Mouse (Mus musculus) activated CD4-positive, CD25-positive, alpha-beta regulatory T cell, adult 9 weeks (primary cell): ENCODE results near the gene Mesp2. TPM values are rescaled to one million over a fixed set of nuclear protein-coding genes. Genes with fewer than 3 reads are reported as not detected.

ENCODE experiments used
- polyA plus RNA-seq: library from polyadenylated mRNA; unstranded; fragments of 100-300 nt; shearing (Covaris generic); gene quantifications from one replicate; pipeline ENCODE4 v1.2.1, GENCODE M21; 2017

The Mesp2 gene
- 0.42 TPM for polyA plus RNA-seq

DNA sequence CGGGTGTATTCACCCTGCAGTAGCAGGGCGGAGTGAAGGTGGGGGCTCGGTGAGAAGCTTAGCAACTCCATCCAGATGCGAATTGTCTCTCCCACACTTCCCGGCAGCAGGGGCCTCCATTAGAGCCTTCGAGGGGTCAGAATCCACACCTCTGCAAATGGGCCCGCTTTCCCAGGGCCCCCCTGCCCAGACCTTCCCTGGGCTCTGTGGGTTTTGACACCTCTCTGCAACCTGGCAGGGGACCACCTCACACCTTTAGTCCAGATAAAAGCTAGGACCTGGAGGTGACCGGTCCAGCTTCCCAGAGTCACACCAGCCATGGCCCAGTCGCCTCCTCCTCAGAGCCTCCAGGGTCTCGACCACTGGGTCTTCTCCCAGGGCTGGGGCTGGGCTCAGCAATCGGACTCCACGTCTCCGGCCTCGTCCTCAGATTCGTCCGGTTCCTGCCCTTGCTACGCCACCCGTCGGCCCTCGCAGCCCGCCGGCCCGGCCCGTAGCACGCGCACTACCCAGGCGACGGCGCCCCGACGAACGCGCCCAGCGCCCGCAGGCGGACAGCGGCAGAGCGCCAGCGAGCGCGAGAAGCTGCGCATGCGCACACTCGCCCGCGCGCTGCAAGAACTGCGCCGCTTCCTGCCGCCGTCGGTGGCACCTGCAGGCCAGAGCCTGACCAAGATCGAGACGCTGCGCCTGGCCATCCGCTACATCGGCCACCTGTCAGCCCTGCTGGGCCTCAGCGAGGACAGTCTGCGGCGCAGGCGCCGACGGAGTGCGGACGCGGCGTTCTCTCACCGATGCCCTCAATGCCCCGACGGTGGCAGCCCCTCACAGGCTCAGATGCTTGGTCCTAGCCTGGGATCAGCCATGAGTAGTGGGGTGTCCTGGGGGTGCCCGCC, at the start of gene Mesp2:
Gene Mesp2, plus strand, starts transcription at position 117 of the 896 bp plus-strand sequence.

DNA sequence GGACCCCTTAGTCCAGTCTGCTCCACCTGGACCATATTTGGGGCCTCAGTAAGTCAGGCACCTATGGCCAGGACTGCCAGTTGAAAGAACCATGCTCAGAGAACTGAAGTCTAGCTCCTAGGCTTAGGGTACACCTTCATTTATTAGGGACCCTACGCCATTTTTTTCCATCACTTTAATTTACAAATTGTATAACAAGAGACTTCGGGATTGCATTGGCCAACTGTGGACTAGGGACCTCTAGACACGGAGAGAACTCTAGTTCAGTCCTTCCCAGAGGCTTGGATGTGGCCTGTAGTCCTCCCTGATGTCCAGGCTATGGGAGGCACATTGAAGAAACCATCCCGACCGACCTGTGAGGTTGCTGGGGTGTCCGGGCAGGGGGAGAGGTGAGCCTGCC, 16.8 kb upstream of the Mesp2 start, which contains the start of gene Mesp1:
Gene Mesp1, minus strand, starts transcription at position 101 of the 400 bp plus-strand sequence.

DNA sequence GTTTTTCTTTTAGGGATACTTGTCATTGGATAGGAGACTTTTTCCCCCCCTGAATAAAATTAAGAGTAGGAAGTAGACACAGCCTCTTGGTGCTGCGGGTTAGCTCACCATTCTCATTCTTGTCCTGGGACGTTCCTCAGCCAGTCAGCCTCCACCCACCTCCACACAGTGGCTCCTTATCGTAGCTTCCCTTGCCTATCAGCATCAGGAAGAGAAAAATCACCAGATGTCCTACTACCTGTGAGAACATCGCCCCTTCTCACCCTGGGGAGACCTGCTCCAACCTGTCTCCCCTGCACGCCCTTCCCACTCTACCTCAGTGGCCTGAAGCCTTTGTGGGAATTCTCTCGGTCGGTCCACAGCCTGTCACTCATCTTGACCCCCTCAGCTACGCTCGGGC, 50.3 kb downstream of the Mesp2 start, which contains the start of gene Anpep:
Gene Anpep, minus strand, starts transcription at position 249 of the 400 bp plus-strand sequence.

Other genes starting within 250 kb of the Mesp2 start
- gene Rhcg, start 193.1 kb upstream of the Mesp2 start, polyA plus RNA-seq = not detected
- 2.9 TPM for gene Ticrr, start 150.5 kb upstream of the Mesp2 start, polyA plus RNA-seq
- gene Kif7, start 95.0 kb upstream of the Mesp2 start, polyA plus RNA-seq = 0.16 TPM
- not detected for gene Plin1, start 77.8 kb upstream of the Mesp2 start, polyA plus RNA-seq
- gene Pex11a, start 67.6 kb upstream of the Mesp2 start, polyA plus RNA-seq = 5.4 TPM
- gene Wdr93, start 67.6 kb upstream of the Mesp2 start, polyA plus RNA-seq = 0.48 TPM
- not detected for gene Mesp1, start 16.9 kb upstream of the Mesp2 start, polyA plus RNA-seq
- 0.39 TPM for gene Anpep, start 50.3 kb downstream of the Mesp2 start, polyA plus RNA-seq
- gene Ap3s2, start 109.9 kb downstream of the Mesp2 start, polyA plus RNA-seq = 32.2 TPM
- 0.28 TPM for gene Arpin, start 124.6 kb downstream of the Mesp2 start, polyA plus RNA-seq
- 3.2 TPM for gene Zfp710, start 214.1 kb downstream of the Mesp2 start, polyA plus RNA-seq